Mouse (Mus musculus): ENCODE measurements around the gene Sh3bgrl2.

Sh3bgrl2 gene

GRCm38 (mm10) chr9:83547830-83548689, at the start of gene Sh3bgrl2:
Gene Sh3bgrl2, plus strand, starts transcription at chr9:83548327.
- 1% methylated on average over 76 of the region's 76 CpGs for WGBS

- 86% methylated on average over 5 of the region's 5 CpGs for WGBS
Measured at GRCm38 (mm10) chr9:83519081-83519480, 29.0 kb upstream of the Sh3bgrl2 start.

- whole genome bisulfite sequencing: 69% methylated on average over 6 of the region's 6 CpGs
Measured at GRCm38 (mm10) chr9:83519510-83520155, 28.5 kb upstream of the Sh3bgrl2 start.

- WGBS: 90% methylated on average over 7 of the region's 7 CpGs
Measured at GRCm38 (mm10) chr9:83527341-83528060, 20.6 kb upstream of the Sh3bgrl2 start.

GRCm38 (mm10) chr9:83533044-83533769, 14.9 kb upstream of the Sh3bgrl2 start:
- WGBS: 87% methylated on average over 5 of the region's 5 CpGs

GRCm38 (mm10) chr9:83536959-83537358, 11.2 kb upstream of the Sh3bgrl2 start:
- WGBS: 94% methylated on average over 4 of the region's 4 CpGs

- WGBS: 50% methylated on average over 2 of the region's 2 CpGs
Measured at GRCm38 (mm10) chr9:83537510-83537909, 10.6 kb upstream of the Sh3bgrl2 start.

- WGBS: 60% methylated on average over 15 of the region's 15 CpGs
Measured at GRCm38 (mm10) chr9:83537921-83538536, 10.1 kb upstream of the Sh3bgrl2 start.

GRCm38 (mm10) chr9:83539809-83540491, 8.2 kb upstream of the Sh3bgrl2 start:
- 92% methylated on average over 14 of the region's 14 CpGs for WGBS

- 91% methylated on average over 4 of the region's 4 CpGs for WGBS
Measured at GRCm38 (mm10) chr9:83540492-83540857, 7.7 kb upstream of the Sh3bgrl2 start.

GRCm38 (mm10) chr9:83540975-83541374, 7.2 kb upstream of the Sh3bgrl2 start:
- WGBS: 85% methylated on average over 3 of the region's 3 CpGs

GRCm38 (mm10) chr9:83546316-83546715, 1.8 kb upstream of the Sh3bgrl2 start:
- WGBS: 80% methylated on average over 7 of the region's 7 CpGs

- WGBS: 43% methylated on average over 7 of the region's 7 CpGs
Measured at GRCm38 (mm10) chr9:83547229-83547628, 898 bp upstream of the Sh3bgrl2 start.

- 88% methylated on average over 6 of the region's 6 CpGs for whole genome bisulfite sequencing
Measured at GRCm38 (mm10) chr9:83549866-83550265, 1.7 kb downstream of the Sh3bgrl2 start.

- WGBS: 51% methylated on average over 7 of the region's 7 CpGs
Measured at GRCm38 (mm10) chr9:83551116-83551515, 3.0 kb downstream of the Sh3bgrl2 start.

GRCm38 (mm10) chr9:83551632-83552031, 3.5 kb downstream of the Sh3bgrl2 start:
- WGBS: 59% methylated on average over 6 of the region's 6 CpGs

- 86% methylated on average over 2 of the region's 2 CpGs for WGBS
Measured at GRCm38 (mm10) chr9:83555580-83555979, 7.5 kb downstream of the Sh3bgrl2 start.

GRCm38 (mm10) chr9:83556236-83556635, 8.1 kb downstream of the Sh3bgrl2 start:
- WGBS: 46% methylated on average over 6 of the region's 6 CpGs

- 57% methylated on average over 10 of the region's 10 CpGs for WGBS
Measured at GRCm38 (mm10) chr9:83556780-83557771, 8.9 kb downstream of the Sh3bgrl2 start.

All from cerebral cortex, adult 2 months (tissue).